Mouse (Mus musculus) embryonic facial prominence, embryonic 12.5 days (tissue): ENCODE data around the gene Gatad2a. TPM values are rescaled to one million over a fixed set of nuclear protein-coding genes. Genes with fewer than 3 reads are reported as not detected.
A peak's percentile ranks its signal among the peaks of the same experiment; 100 is the strongest.
"Not testable (repeated sequence)": the region's sequence is repeated elsewhere in the genome, so short reads cannot be mapped to it uniquely, and the experiment has no call there.

Source experiments
- ATAC-seq: fragments of 200-750 bp; cut with Nextera tagmentation; 2 replicates; pipeline ENCODE4 v1.8.0; 2017; ENCODE audit not compliant: insufficient number of reproducible peaks, insufficient read depth, low FRiP score, low TSS enrichment
- H3K27ac ChIP-seq: fragments of 300-500 bp; sonication (generic); 2 replicates; pipeline ENCODE4 v1.5.1; 2016; ENCODE audit warnings: mild to moderate bottlenecking
- H3K27me3 ChIP-seq: fragments of 300-500 bp; sonication (generic); 2 replicates; pipeline ENCODE4 v1.6.1; 2016; ENCODE audit warnings: mild to moderate bottlenecking, moderate library complexity
- H3K36me3 ChIP-seq: fragments of 300-500 bp; sonication (generic); 2 replicates; pipeline ENCODE4 v1.6.1; 2016; ENCODE audit warnings: mild to moderate bottlenecking
- H3K4me1 ChIP-seq: fragments of 300-500 bp; sonication (generic); 2 replicates; pipeline ENCODE4 v1.6.1; 2016
- H3K4me2 ChIP-seq: fragments of 300-500 bp; sonication (generic); replicated peaks from 2 replicates; pipeline ENCODE4 v1.6.1; 2016; ENCODE audit warnings: mild to moderate bottlenecking, moderate library complexity
- H3K4me3 ChIP-seq: fragments of 300-500 bp; sonication (generic); 2 replicates; pipeline ENCODE4 v1.5.1; 2016; ENCODE audit warnings: mild to moderate bottlenecking
- H3K9ac ChIP-seq: fragments of 300-500 bp; sonication (generic); 2 replicates; pipeline ENCODE4 v1.6.1; 2016; ENCODE audit warnings: mild to moderate bottlenecking, moderate library complexity
- H3K9me3 ChIP-seq: fragments of 300-500 bp; sonication (generic); 2 replicates; pipeline ENCODE4 v1.6.1; 2016; ENCODE audit warnings: mild to moderate bottlenecking, moderate library complexity
- WGBS: fragments of 180-500 bp; shearing (Covaris S2); methylation state at CpG from one replicate; pipeline ENCODE4 v1.1.7; 2016; 5-methylcytosine and 5-hydroxymethylcytosine counted together
- polyA plus RNA-seq: library from polyadenylated mRNA; unstranded; fragments of >200 nt; fragmentation: Nextera tagmentation; extraction: Ambion mirVana; gene quantifications from 2 replicates; pipeline ENCODE4 v1.2.1, GENCODE M21; 2016

The Gatad2a gene
- polyA plus RNA-seq, 1 experiment from 2014 or later: 49.8 TPM

- WGBS: 70% methylated on average over 1 of the region's 1 CpGs
- H3K4me1 ChIP-seq: peaks cover 6% of the 10 kb centered on the region; the same call in 1 of the 2 replicates
Measured at GRCm38 (mm10) chr8:69957419-69957818, 38.8 kb downstream of the Gatad2a start.

GRCm38 (mm10) chr8:69956651-69957050 lies 39.5 kb downstream of the Gatad2a start:
- Histone ChIP-seq H3K36me3 (no peaks in the 10 kb centered on the region), H3K4me1 (peaks cover 6% of the 10 kb centered on the region; the same call in 1 of the 2 replicates), H3K4me2 (no peak overlapping the region), H3K9me3 (no peaks in the 10 kb centered on the region), H3K4me3 (no peak overlapping the region), H3K27me3 (no peaks in the 10 kb centered on the region), H3K27ac (no peak overlapping the region), H3K9ac (no peak overlapping the region)
- 62% methylated on average over 2 of the region's 2 CpGs for WGBS
- ATAC-seq: no peak

More at GRCm38 (mm10) chr8:69957419-69957818, 38.8 kb downstream of the Gatad2a start:
- Histone ChIP-seq H3K27ac (no peak overlapping the region), H3K27me3 (no peaks in the 10 kb centered on the region), H3K9me3 (no peaks in the 10 kb centered on the region), H3K9ac (no peak overlapping the region), H3K4me2 (no peak overlapping the region), H3K4me3 (no peak overlapping the region), H3K36me3 (no peaks in the 10 kb centered on the region)
- ATAC-seq: no peak

- H3K9me3 ChIP-seq: no peaks in the 10 kb centered on the region
- H3K4me1 ChIP-seq: peaks cover 6% of the 10 kb centered on the region; the same call in 1 of the 2 replicates
- WGBS: 57% methylated on average over 1 of the region's 1 CpGs
- no peaks in the 10 kb centered on the region for H3K27me3 ChIP-seq
- H3K4me2 ChIP-seq: no peak overlapping the region
- ATAC-seq: no peak
- no peak overlapping the region for H3K27ac ChIP-seq
- no peak overlapping the region for H3K4me3 ChIP-seq
- no peak overlapping the region for H3K9ac ChIP-seq
- no peaks in the 10 kb centered on the region for H3K36me3 ChIP-seq
Measured at GRCm38 (mm10) chr8:69954642-69955041, 41.5 kb downstream of the Gatad2a start.

DNA sequence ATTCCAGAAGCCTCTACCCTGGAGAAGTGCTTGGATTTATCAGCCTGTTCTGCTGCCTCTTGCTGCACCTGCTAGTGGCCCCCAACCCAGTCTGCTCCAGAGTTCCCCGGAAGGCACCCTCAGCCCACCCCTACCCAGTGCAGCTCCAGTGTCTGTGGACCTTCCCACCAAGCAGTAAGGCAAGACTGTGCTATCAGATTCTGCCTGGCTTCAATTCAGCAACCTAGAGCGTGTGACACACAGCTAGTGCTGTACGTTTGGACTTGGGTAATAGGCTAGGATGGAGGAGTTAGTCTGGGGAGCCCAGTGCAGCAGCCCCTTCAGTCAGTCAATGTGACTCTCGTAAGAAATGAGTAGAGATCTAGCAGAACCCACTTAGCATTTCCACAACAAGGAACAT lies 42.0 kb downstream of the Gatad2a start:
- Histone ChIP-seq H3K4me1 (peaks cover 6% of the 10 kb centered on the region; the same call in 1 of the 2 replicates), H3K27ac (no peak overlapping the region; the same call in 1 of the 2 replicates), H3K36me3 (no peaks in the 10 kb centered on the region), H3K9me3 (no peaks in the 10 kb centered on the region), H3K9ac (no peak overlapping the region), H3K27me3 (no peaks in the 10 kb centered on the region), H3K4me2 (no peak overlapping the region), H3K4me3 (no peak overlapping the region)
- WGBS: 80% methylated on average over 4 of the region's 4 CpGs
- no peak for ATAC-seq

DNA sequence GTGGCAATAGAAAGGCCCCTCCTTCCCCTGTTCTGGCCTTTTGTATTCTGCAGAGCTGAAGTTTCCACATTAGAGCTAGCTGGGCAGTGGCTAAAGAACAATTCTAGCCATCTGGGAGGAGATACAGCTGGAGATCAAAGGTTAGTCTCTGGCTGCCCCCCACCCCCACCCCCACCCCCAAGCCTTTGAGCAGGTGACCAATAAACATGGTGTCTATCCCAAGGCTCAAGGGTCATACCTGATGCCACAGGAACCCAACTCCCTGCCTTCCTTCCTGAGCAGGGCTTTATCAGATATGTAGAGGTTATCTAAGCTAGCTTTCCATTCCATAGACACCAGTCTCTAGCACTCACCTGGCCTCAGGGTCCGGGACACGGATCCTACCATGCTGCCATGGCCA lies 45.9 kb downstream of the Gatad2a start:
- H3K36me3 ChIP-seq: 0 out of 2 replicates have a peak, but pooled peaks cover 4% of the 10 kb centered on the region
- no peak overlapping the region for H3K9ac ChIP-seq
- H3K9me3 ChIP-seq: no peaks in the 10 kb centered on the region
- ATAC-seq: no peak
- no peak overlapping the region for H3K4me2 ChIP-seq
- peaks cover 6% of the 10 kb centered on the region; the same call in 1 of the 2 replicates for H3K4me1 ChIP-seq
- H3K4me3 ChIP-seq: no peak overlapping the region
- no peaks in the 10 kb centered on the region for H3K27me3 ChIP-seq
- WGBS: 87% methylated on average over 2 of the region's 2 CpGs
- no peak overlapping the region for H3K27ac ChIP-seq

DNA sequence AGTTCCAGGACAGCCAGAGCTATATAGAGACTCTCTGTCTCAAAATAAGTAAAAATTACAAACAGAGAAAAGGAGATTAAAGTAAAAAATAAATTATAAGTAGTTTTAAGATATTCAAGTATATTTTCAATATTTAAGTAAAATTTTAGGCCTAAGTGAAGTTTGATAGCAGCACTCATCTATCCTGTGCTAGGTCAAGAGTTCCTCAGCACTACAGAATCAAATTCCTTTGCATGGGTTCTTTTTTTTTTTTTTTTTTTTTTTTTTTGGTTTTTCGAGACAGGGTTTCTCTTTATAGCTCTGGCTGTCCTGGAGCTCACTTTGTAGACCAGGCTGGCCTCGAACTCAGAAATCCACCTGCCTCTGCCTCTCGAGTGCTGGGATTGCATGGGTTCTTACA lies 53.7 kb downstream of the Gatad2a start:
- H3K9ac ChIP-seq, H3K4me3 ChIP-seq, H3K27me3 ChIP-seq, H3K36me3 ChIP-seq, H3K4me2 ChIP-seq, H3K9me3 ChIP-seq, ATAC-seq, H3K27ac ChIP-seq: not testable (repeated sequence)
- WGBS: 77% methylated on average over 3 of the region's 3 CpGs
- H3K4me1 ChIP-seq: peaks cover 11% of the 10 kb centered on the region

GRCm38 (mm10) chr8:69940386-69940785 lies 55.8 kb downstream of the Gatad2a start:
- no peak overlapping the region for H3K4me3 ChIP-seq
- no peaks in the 10 kb centered on the region for H3K27me3 ChIP-seq
- H3K27ac ChIP-seq: no peak overlapping the region
- H3K9me3 ChIP-seq: no peaks in the 10 kb centered on the region
- peaks cover 10% of the 10 kb centered on the region for H3K36me3 ChIP-seq
- WGBS: 92% methylated on average over 2 of the region's 2 CpGs
- ATAC-seq: no peak
- H3K4me2 ChIP-seq: no peak overlapping the region
- no peak overlapping the region for H3K9ac ChIP-seq
- H3K4me1 ChIP-seq: peaks cover 11% of the 10 kb centered on the region

DNA sequence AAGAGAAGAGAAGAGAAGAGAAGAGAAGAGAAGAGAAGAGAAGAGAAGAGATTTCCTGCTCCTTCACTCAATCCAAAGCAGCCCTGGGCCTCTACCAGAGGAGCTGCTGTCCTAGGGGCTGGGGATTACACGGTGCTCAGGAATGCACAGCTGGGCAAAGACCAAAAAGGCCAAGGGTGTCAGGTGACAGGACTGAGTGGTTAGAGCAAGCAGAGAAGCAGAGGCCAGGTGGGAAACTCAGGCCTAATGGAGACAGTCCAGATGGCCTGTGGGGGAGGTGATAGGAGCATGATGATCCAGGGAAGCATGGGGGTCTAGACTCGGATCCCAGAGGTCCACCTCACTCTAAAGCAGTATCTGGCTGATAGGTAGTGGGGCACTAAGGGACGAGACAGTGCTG lies 56.6 kb downstream of the Gatad2a start:
- Histone ChIP-seq H3K4me3 (no peak overlapping the region), H3K9me3 (no peaks in the 10 kb centered on the region), H3K4me2 (no peak overlapping the region), H3K9ac (no peak overlapping the region), H3K27me3 (no peaks in the 10 kb centered on the region), H3K36me3 (peaks cover 17% of the 10 kb centered on the region), H3K27ac (no peak overlapping the region), H3K4me1 (peaks cover 11% of the 10 kb centered on the region)
- 31% methylated on average over 3 of the region's 3 CpGs for WGBS
- no peak for ATAC-seq

DNA sequence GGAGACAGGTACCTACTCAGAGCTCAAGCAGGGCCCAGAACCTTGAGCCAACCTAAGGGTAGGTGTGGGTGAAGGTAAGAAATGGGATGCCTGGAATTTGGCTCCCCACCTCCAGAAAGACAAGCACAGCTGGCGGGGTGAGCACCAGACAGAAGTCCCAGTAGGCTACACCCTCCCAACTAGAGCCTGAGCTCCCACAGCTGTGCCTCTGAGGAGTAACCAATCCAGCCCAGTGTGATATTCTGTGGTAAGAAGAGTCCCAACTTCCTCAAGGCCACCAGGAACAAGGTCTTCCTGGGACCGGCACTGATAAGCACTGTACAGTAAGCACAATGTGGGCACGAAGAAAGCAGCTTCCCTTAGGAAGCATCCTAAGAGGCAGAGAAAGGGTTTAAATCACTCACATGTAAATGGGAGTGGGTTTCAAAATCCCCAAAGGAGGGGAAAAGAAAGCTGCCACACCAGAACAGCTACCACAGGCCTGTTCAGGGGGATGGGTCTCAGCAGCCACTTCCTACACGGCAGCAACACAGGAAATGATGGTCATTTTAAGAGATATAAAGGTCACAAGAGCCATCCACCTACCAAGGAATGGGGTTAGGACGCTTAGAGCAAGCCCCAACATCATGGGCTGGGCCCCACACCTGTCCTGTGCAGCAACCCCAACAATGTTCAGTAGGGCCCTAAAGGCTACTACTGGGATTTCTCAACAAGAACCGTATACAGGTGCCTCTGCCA lies 57.8 kb downstream of the Gatad2a start:
- Histone ChIP-seq H3K4me1 (peaks cover 11% of the 10 kb centered on the region), H3K36me3 (peaks cover 28% of the 10 kb centered on the region), H3K27me3 (no peaks in the 10 kb centered on the region), H3K9me3 (no peaks in the 10 kb centered on the region), H3K4me3 (no peak overlapping the region), H3K4me2 (no peak overlapping the region), H3K9ac (no peak overlapping the region), H3K27ac (no peak overlapping the region)
- WGBS: 80% methylated on average over 6 of the region's 6 CpGs
- no peak for ATAC-seq

- Histone ChIP-seq H3K9me3 (no peaks in the 10 kb centered on the region), H3K4me1 (peaks cover 11% of the 10 kb centered on the region), H3K4me3 (no peak overlapping the region), H3K36me3 (peaks cover 28% of the 10 kb centered on the region), H3K27ac (no peak overlapping the region), H3K9ac (no peak overlapping the region), H3K4me2 (no peak overlapping the region), H3K27me3 (no peaks in the 10 kb centered on the region)
- no peak for ATAC-seq
- WGBS: 90% methylated on average over 3 of the region's 3 CpGs
Measured at GRCm38 (mm10) chr8:69937466-69937865, 58.7 kb downstream of the Gatad2a start.

- no peak overlapping the region for H3K9ac ChIP-seq
- H3K4me1 ChIP-seq: peaks cover 11% of the 10 kb centered on the region
- H3K27ac ChIP-seq: 0 out of 2 replicates have a peak overlapping the region, but pooled peaks have one; percentile 17
- H3K36me3 ChIP-seq: peaks cover 28% of the 10 kb centered on the region
- no peak overlapping the region for H3K4me2 ChIP-seq
- no peaks in the 10 kb centered on the region for H3K9me3 ChIP-seq
- H3K4me3 ChIP-seq: no peak overlapping the region
- peak; percentile 69 for ATAC-seq
- H3K27me3 ChIP-seq: no peaks in the 10 kb centered on the region
- 64% methylated on average over 7 of the region's 7 CpGs for WGBS
Measured at GRCm38 (mm10) chr8:69936050-69936794, 60.0 kb downstream of the Gatad2a start.

- Histone ChIP-seq H3K27ac (no peak overlapping the region), H3K4me2 (no peak overlapping the region), H3K9me3 (no peaks in the 10 kb centered on the region), H3K4me3 (no peak overlapping the region), H3K27me3 (no peaks in the 10 kb centered on the region), H3K4me1 (peaks cover 10% of the 10 kb centered on the region), H3K36me3 (peaks cover 28% of the 10 kb centered on the region), H3K9ac (no peak overlapping the region)
- 93% methylated on average over 3 of the region's 3 CpGs for WGBS
- ATAC-seq: no peak
Measured at GRCm38 (mm10) chr8:69935431-69935830, 60.8 kb downstream of the Gatad2a start.
